Mouse (Mus musculus) MEL (cell line): ENCODE measurements around the gene Stom. TPM values are rescaled to one million over a fixed set of nuclear protein-coding genes. Genes with fewer than 3 reads are reported as not detected.

Experiments
- DNase-seq: peaks from one replicate; pipeline ENCODE4 v3.0.0; 2011; ENCODE audit warnings: low read depth, low spot score
- H3K27ac ChIP-seq: 2 replicates; pipeline ENCODE4 v1.5.1; 2012; ENCODE audit warnings: low read depth, mild to moderate bottlenecking, control low read depth, low read length, moderate library complexity; ENCODE audit not compliant: control insufficient read depth
- H3K27me3 ChIP-seq, 2 experiments: fragments of 150-350 bp in 1 of 2; sonication (generic) in 1 of 2; 2 replicates each; pipeline ENCODE4 v1.6.1; 2012; ENCODE audit warnings: low read length in 2 of 2, mild to moderate bottlenecking in 2 of 2, improper control_type of control experiment in 1 of 2, moderate library complexity in 1 of 2; ENCODE audit not compliant: insufficient read depth in 2 of 2, control insufficient read depth in 1 of 2
- H3K36me3 ChIP-seq, 2 experiments: 2 replicates each; pipeline ENCODE4 v1.6.1; 2012 to 2014; ENCODE audit warnings: low read length in 2 of 2, improper control_type of control experiment in 1 of 2, inconsistent platforms in 1 of 2, mild to moderate bottlenecking in 1 of 2; ENCODE audit not compliant: insufficient read depth in 2 of 2, control insufficient read depth in 1 of 2
- H3K4me1 ChIP-seq, 2 experiments: fragments of 150-350 bp in 1 of 2; sonication (generic) in 1 of 2; 2 replicates each; pipeline ENCODE4 v1.6.1; 2012; ENCODE audit warnings: low read length in 2 of 2, improper control_type of control experiment in 1 of 2, mild to moderate bottlenecking in 1 of 2; ENCODE audit not compliant: insufficient read depth in 2 of 2, control insufficient read depth in 1 of 2
- H3K4me3 ChIP-seq, 2 experiments: fragments of 150-350 bp in 1 of 2; sonication (generic) in 1 of 2; 2 replicates each; pipeline ENCODE4 v1.5.1; 2012; ENCODE audit warnings: low read depth in 2 of 2, low read length in 2 of 2, mild to moderate bottlenecking in 2 of 2, moderate library complexity in 2 of 2, control low read depth in 1 of 2, improper control_type of control experiment in 1 of 2; ENCODE audit not compliant: control insufficient read depth in 1 of 2, insufficient read depth in 1 of 2
- H3K79me2 ChIP-seq: 2 replicates; pipeline ENCODE4 v1.6.1; 2012; ENCODE audit warnings: mild to moderate bottlenecking, low read length, moderate library complexity; ENCODE audit not compliant: control insufficient read depth, poor library complexity, insufficient read depth
- H3K9ac ChIP-seq: 2 replicates; pipeline ENCODE4 v1.6.1; 2012; ENCODE audit warnings: low read depth, mild to moderate bottlenecking, control low read depth, low read length, moderate library complexity; ENCODE audit not compliant: control insufficient read depth, poor library complexity, severe bottlenecking
- H3K9me3 ChIP-seq: fragments of 150-350 bp; sonication (generic); replicated peaks from 2 replicates; pipeline ENCODE4 v1.6.1; 2012; ENCODE audit warnings: mild to moderate bottlenecking, low read length, improper control_type of control experiment, moderate library complexity; ENCODE audit not compliant: insufficient read depth
- BHLHE40 ChIP-seq: IDR thresholded peaks from 2 replicates; pipeline ENCODE4 v1.6.1; 2012; ENCODE audit warnings: low read depth, mild to moderate bottlenecking, inconsistent platforms, low read length, improper control_type of control experiment, borderline replicate concordance
- CHD1 ChIP-seq: IDR thresholded peaks from 2 replicates; pipeline ENCODE4 v1.6.1; 2012; ENCODE audit warnings: low read depth, mild to moderate bottlenecking, inconsistent platforms, low read length, improper control_type of control experiment
- CHD2 ChIP-seq: IDR thresholded peaks from 2 replicates; pipeline ENCODE4 v1.6.1; 2011; ENCODE audit warnings: low read length, improper control_type of control experiment
- CTCF ChIP-seq, 3 experiments: IDR thresholded peaks in 2 of 3; conservative IDR thresholded peaks in 1 of 3; 2 replicates each; pipeline ENCODE4 v1.5.1; 2011 to 2012; ENCODE audit warnings: low read length in 3 of 3, low read depth in 2 of 3, mild to moderate bottlenecking in 2 of 3, improper control_type of control experiment in 1 of 3, inconsistent platforms in 1 of 3, mixed read lengths in 1 of 3, moderate library complexity in 1 of 3; ENCODE audit not compliant: control insufficient read depth in 1 of 3, insufficient read depth in 1 of 3, poor library complexity in 1 of 3, severe bottlenecking in 1 of 3
- EP300 ChIP-seq, 2 experiments: IDR thresholded peaks; 2 replicates each; pipeline ENCODE4 v1.6.1; 2011; ENCODE audit warnings: improper control_type of control experiment in 2 of 2, low read length in 2 of 2, low read depth in 1 of 2, mild to moderate bottlenecking in 1 of 2
- GABPA ChIP-seq: IDR thresholded peaks from 2 replicates; pipeline ENCODE4 v1.6.1; 2012; ENCODE audit warnings: low read depth, mild to moderate bottlenecking, inconsistent platforms, low read length, improper control_type of control experiment, moderate library complexity
- GATA1 ChIP-seq: IDR thresholded peaks from 2 replicates; pipeline ENCODE4 v1.6.1; 2011; ENCODE audit warnings: low read depth, low read length, improper control_type of control experiment
- HCFC1 ChIP-seq: IDR thresholded peaks from 2 replicates; pipeline ENCODE4 v1.6.1; 2012; ENCODE audit warnings: low read depth, mild to moderate bottlenecking, inconsistent platforms, low read length, improper control_type of control experiment, moderate library complexity
- KAT2A ChIP-seq: conservative IDR thresholded peaks from 2 replicates; pipeline ENCODE4 v1.6.1; 2012; ENCODE audit warnings: low read depth, low read length, improper control_type of control experiment, inconsistent platforms
- MAFK ChIP-seq: IDR thresholded peaks from 2 replicates; pipeline ENCODE4 v1.6.1; 2011; ENCODE audit warnings: low read depth, mild to moderate bottlenecking, low read length, improper control_type of control experiment, borderline replicate concordance
- MEF2A ChIP-seq: IDR thresholded peaks from 2 replicates; pipeline ENCODE4 v1.6.1; 2014; ENCODE audit warnings: low read depth, mild to moderate bottlenecking, inconsistent platforms, low read length, improper control_type of control experiment; ENCODE audit not compliant: poor library complexity, insufficient replicate concordance, severe bottlenecking; ENCODE audit errors: extremely low read depth
- MYB ChIP-seq: IDR thresholded peaks from 2 replicates; pipeline ENCODE4 v1.6.1; 2011; ENCODE audit warnings: mild to moderate bottlenecking, low read depth, low read length, improper control_type of control experiment
- MYC ChIP-seq: IDR thresholded peaks from 2 replicates; pipeline ENCODE4 v1.6.1; 2011; ENCODE audit warnings: low read depth, mild to moderate bottlenecking, low read length, improper control_type of control experiment, moderate library complexity
- RCOR1 ChIP-seq: IDR thresholded peaks from 2 replicates; pipeline ENCODE4 v1.6.1; 2012; ENCODE audit warnings: low read depth, mild to moderate bottlenecking, inconsistent platforms, low read length, improper control_type of control experiment
- SMC3 ChIP-seq: IDR thresholded peaks from 2 replicates; pipeline ENCODE4 v1.6.1; 2011; ENCODE audit warnings: low read depth, low read length, improper control_type of control experiment
- TBP ChIP-seq: IDR thresholded peaks from 2 replicates; pipeline ENCODE4 v1.8.0; 2011; ENCODE audit warnings: low read depth, low read length, improper control_type of control experiment
- USF2 ChIP-seq, 2 experiments: IDR thresholded peaks; 2 replicates each; pipeline ENCODE4 v1.6.1; 2011 to 2012; ENCODE audit warnings: improper control_type of control experiment in 2 of 2, low read length in 2 of 2, borderline replicate concordance in 1 of 2, inconsistent platforms in 1 of 2, low read depth in 1 of 2, mild to moderate bottlenecking in 1 of 2; ENCODE audit not compliant: insufficient read depth in 1 of 2
- ZNF384 ChIP-seq: IDR thresholded peaks from 2 replicates; pipeline ENCODE4 v1.6.1; 2012; ENCODE audit warnings: low read depth, mild to moderate bottlenecking, inconsistent platforms, low read length, improper control_type of control experiment
- polyA plus RNA-seq, 2 experiments: library from polyadenylated mRNA; stranded (reverse) in 1 of 2; unstranded in 1 of 2; fragments of >175 nt in 1 of 2; fragments of >200 nt in 1 of 2; gene quantifications; 2 replicates each; pipeline versions ENCODE4 v1.2.1 to v1.2.4; 2012; ENCODE audit warnings: low replicate concordance in 2 of 2, low read depth in 1 of 2; ENCODE audit not compliant: insufficient read length in 2 of 2, insufficient read depth in 1 of 2, missing spikeins in 1 of 2
- total RNA-seq: library from RNA; depleted of rRNA; stranded (reverse); fragments of 300-350 nt; gene quantifications from 2 replicates; pipeline ENCODE4 v1.2.3, GENCODE M21; 2012

Gene Stom
- total and polyA plus RNA-seq, 3 experiments, result 28.0 to 49.4 TPM; not detected in 1

DNA sequence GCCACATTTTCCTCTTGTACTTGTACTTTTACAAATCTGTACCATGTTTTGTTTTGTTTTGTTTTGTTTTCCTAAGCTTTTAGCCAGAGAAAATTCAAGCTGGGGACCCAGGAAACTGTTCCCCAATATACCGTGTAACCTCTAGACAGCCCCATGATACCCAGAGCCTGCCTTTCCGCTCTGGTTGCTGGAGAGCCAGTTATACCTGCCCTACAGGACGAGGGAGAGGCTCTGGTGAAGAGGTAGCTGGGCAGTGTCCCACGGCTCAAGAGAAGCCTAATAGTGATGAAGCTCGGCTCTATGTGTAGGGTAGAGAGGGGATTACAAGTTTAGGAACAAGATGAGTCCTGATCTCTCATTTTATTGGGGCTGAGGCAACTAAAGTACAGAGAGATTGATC, 51.6 kb downstream of the Stom start:
- no peak overlapping the region for H3K4me3 ChIP-seq
- no peak for TF ChIP-seq USF2 (IDR thresholded peaks at IDR 0.05; ENCODE audit: borderline replicate concordance in 1 of 2, insufficient read depth in 1 of 2, low read depth in 1 of 2, low read length in 2 of 2)
- TF ChIP-seq CHD1, result no peak
- TF ChIP-seq MAFK, result no peak
- TF ChIP-seq RCOR1, result no peak
- no peak for TF ChIP-seq GABPA
- TF ChIP-seq MYB, result no peak
- TF ChIP-seq MEF2A, result no peak
- no peak for TF ChIP-seq CHD2
- TF ChIP-seq CTCF (IDR thresholded peaks at IDR 0.05 in 2 of 3, conservative IDR thresholded peaks at IDR 0.05 in 1 of 3; ENCODE audit: control insufficient read depth in 1 of 3, insufficient read depth in 1 of 3, low read depth in 2 of 3, low read length in 3 of 3, poor library complexity in 1 of 3, severe bottlenecking in 1 of 3), result no peak
- TF ChIP-seq ZNF384, result no peak
- no peak for TF ChIP-seq MYC
- TF ChIP-seq EP300 (IDR thresholded peaks at IDR 0.05; ENCODE audit: low read depth in 1 of 2, low read length in 2 of 2), result no peak
- no peak for TF ChIP-seq TBP
- no peak for TF ChIP-seq GATA1
- TF ChIP-seq BHLHE40, result no peak
- peaks cover 3 to 8% of the 10 kb centered on the region in 2 experiments; a peak in 3 of 4 replicates for H3K27me3 ChIP-seq
- no peak overlapping the region for H3K27ac ChIP-seq
- H3K36me3 ChIP-seq, result no peaks in the 10 kb centered on the region
- H3K4me1 ChIP-seq, result no peaks in the 10 kb centered on the region
- DNase-seq, result no peak
- H3K9ac ChIP-seq, result no peak overlapping the region
- no peaks in the 10 kb centered on the region for H3K9me3 ChIP-seq
- H3K79me2 ChIP-seq, result no peaks in the 10 kb centered on the region

DNA sequence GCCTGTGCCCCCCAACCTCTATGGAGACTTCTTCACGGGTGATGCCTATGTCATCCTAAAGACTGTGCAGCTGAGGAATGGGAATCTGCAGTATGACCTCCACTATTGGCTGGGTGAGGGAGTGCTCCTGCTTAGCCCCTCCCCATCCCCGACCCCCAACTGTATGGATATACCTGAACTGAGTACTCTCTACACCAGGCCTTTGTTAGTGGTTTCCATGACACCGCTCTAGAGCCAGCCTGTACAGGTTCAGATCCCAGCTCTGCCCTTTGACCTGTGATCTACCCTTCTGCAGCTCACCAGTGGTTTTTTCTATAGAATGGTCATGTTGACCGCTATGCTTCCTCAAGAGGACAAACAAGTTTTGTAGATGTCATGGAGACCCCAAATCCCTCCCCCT, 52.8 kb downstream of the Stom start:
- no peak overlapping the region for H3K27ac ChIP-seq
- no peak for DNase-seq
- H3K4me1 ChIP-seq, result no peaks in the 10 kb centered on the region
- no peak overlapping the region for H3K4me3 ChIP-seq
- peaks cover 3 to 8% of the 10 kb centered on the region in 2 experiments; a peak in 3 of 4 replicates for H3K27me3 ChIP-seq
- H3K36me3 ChIP-seq, result no peaks in the 10 kb centered on the region
- TF ChIP-seq GATA1, result no peak
- no peak for TF ChIP-seq SMC3
- TF ChIP-seq EP300 (IDR thresholded peaks at IDR 0.05; ENCODE audit: low read depth in 1 of 2, low read length in 2 of 2), result no peak
- no peak for TF ChIP-seq HCFC1
- no peak for TF ChIP-seq MEF2A
- TF ChIP-seq TBP, result no peak
- TF ChIP-seq KAT2A, result no peak
- no peaks in the 10 kb centered on the region for H3K79me2 ChIP-seq
- H3K9ac ChIP-seq, result no peak overlapping the region
- no peaks in the 10 kb centered on the region for H3K9me3 ChIP-seq
